Mouse (Mus musculus) kidney, adult 18-20 months (tissue): ENCODE measurements around the gene Tjp1.
A peak's percentile ranks its signal among the peaks of the same experiment; 100 is the strongest.

Source experiments
- DNase-seq: peaks from one replicate; pipeline ENCODE4 v3.0.0; 2021

Tjp1 gene

DNA sequence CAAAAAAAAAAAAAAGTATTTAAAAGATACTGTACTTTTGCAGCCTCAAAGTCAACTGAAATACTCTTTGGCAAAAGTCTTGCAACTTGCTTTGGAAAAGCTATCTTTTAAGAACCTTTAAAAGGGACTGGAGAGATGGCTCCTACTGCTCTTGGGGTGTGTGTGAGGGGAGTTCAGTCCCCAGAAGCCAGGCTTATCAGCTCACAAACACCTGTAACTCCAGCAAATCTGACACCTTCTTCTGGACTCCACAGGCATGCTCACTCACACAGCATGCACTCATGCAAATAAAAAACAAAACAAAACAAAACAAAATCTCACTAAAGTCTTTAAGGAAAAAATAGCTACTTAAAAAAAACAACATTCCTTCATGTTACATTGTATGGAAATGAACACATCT, 179.0 kb downstream of the Tjp1 start:
- DNase-seq, result no peak

DNA sequence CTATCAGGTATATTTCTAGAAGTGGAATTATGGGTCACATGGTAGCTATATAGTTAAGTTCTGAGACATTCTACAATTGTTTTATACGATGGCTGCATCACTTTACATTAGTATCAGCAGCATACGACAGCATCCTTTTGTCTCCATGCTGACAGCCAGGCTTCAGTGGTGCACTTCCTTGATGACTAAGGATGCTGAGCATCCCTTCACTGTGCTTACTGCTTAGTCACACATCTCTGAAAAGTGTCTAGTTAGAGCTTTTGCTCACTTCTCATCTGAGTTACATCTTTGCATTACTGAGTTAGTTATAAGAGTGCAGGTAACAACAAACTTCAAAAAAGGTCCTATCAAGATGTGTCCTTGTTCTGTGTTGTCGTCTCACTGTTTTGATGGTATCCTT, 182.3 kb downstream of the Tjp1 start:
- no peak for DNase-seq

DNA sequence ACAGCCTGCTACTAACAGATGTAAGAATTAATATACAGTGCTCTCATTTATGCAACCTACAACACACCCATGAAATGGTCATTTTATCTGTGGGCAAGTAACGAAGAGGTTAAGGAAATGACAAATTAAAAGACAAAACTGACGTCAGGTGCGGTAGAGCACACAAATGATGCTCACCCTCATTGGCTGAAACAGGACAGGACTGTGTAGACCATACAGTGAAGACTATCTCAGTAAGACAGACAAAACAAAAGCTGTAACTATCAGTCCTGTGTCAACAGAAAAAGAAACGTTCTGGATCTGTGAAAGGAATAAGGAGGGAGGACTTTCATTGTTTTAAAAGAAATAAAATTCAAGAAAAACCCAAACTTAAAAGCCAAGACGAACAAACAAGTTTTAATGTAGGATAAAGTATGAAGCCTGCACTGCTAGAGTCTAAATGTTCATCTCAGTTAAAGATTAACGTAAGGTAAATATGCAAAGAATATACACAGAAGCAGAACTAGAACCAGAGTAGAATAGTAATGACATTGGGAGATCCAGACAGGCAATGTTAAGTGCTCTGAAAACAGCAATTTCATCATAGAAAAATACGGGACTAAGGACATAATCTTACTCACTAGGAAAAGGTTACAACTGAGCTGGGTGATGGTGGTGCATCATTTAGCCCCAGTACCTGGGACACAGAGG, 189.9 kb downstream of the Tjp1 start:
- no peak for DNase-seq

DNA sequence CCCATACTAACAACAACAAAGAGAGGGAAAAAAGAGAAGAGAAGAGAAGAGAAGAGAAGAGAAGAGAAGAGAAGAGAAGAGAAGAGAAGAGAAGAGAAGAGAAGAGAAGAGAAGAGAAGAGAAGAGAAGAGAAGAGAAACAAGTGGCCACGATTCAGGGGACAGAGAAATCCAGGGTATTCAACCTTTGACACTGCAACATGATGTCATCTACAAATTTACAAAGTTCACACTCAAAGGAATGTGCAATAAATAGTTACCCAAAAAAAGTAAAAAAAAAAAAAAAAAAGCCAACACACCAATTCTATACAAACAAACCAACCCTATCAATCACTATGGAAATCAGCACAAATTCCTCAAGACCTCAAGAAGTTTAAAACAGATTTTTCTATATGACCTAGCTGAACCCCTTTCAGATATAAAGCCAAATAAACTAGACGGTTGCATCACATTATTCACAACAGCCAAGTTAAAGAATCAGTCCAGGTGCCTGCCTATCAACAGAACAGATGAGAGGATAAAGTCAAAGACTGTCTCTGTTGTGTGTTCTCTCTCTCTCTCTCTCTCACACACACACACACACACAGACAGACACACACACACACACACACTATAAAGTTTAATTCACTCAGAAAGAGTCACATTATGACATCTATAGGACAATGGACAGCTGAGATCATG, 194.4 kb downstream of the Tjp1 start:
- no peak for DNase-seq

DNA sequence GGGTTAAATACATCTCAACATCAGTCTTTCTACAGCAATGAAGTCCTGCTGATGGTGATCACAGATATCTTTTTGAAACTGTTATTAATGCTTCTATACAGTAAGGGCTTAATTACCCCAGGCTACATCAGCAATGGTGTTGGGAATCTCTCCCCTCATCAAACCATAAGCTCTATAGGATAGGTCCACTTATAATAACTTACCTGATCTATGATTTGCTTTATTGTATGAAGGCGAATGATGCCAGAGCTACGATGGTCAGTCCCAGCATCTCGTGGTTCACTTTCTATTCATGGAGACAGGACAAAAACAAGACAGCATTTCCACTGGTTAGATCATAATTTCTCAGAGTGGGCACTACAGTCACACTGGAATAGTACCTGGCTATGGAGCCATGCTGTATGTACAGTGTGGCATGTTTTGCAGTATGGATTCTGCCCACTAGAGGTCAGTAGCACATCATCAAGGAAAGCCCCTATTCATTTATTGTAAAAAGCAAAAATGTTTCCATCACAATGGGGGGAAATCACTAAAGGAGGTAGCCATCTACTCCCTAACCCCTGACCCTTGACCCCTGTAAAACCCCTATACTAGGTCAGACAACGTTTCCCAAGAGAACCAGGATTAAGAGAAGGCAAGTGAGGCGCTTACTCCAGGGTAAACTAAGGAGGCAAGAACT, 208.4 kb downstream of the Tjp1 start:
- peak; percentile 70 for DNase-seq

DNA sequence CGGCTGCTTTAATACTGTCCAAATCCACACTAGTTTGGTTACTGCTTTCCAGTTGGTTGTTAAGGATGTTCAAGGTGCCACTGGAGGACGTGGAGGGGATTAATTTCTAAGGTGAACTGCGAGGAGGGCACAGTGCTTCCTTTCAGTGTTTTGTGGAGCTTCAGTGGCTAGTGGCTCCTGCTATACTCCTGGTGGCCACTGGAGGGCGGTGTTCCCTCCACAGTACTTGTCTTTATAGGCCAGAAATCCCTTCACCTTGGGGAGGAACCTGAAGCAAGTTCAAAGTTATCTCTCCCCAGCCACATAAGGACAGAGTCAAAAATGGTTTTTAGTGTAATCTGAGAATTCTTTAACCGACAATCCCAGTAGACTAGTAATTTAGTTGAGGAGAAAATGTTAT, 210.2 kb downstream of the Tjp1 start:
- peak; percentile 60 for DNase-seq

DNA sequence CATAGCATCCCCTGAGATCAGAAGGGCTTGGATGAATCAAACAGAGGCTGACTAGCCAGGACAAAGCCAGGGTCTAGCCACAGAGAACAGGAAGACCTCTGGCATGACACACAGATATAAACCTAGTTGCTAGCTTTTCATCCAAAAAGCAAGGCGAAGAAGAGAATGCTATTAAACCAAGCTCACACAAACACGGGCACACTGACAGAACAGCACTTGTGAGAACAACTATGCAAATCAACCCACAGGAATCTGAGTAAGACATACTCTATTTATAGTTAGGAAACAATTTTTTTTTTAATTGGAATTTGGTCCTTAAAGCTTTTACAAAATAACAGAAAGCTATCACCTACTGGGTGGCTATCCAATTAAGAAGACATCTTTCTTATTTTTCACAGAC, 212.4 kb downstream of the Tjp1 start:
- no peak for DNase-seq

DNA sequence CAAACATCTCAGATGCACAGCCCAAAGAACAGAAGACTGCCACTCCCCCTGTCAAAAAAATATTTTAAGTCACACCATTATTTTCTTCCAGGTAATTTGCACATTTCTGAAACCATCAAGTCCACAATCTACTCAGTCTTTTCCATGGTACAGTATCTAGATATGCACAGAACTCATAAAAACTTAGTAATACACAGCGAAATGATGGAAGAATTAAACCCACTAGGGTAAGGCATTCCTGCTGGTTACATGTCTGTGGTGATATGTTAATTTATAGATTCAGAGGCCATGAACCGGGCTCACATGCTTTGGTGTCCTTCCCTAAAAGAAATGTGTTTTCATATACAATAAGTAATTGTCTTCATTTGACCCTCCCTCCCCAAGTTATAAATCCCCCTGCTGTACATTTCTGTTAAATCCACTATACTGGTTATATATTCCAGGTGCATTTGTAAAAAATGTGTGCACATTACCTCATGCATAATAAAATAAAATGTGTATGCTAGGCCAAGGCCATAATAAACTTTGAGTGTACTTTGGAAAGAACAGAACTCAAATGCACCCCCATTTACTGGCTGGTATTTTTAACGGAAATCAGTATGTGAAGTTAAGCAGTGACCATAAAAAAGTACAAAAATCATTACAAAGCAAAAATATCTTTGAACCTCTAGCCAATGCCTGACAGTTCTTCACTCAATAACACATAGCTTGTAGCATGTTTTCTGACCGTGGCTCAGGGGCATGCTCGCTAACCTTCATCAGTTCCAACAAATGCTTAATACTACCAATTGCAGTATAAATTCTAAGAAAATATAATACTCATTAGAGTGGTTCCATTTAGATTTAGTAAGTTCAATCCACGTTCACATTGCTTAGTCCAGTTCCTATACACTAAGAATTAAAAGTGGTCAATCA, 230.6 kb downstream of the Tjp1 start:
- DNase-seq, result no peak

DNA sequence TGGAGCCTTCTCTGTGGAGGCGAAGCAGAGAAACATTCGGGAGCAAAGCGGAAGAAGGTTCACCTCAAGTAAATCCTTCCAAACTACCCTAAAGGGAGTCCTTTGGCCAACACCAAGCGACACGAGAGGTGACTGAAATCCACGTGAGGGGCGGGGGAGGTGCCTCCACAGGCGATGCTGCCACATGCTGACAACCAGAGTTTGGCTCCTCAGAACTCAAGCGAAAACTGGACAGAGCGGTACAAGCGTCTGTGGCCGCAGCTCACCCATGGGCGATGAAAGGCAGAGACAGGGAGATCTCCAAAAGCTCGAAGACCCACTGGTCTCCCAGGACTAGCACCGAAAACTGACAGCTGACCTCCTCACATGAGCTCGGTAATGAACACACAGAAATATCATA, 244.7 kb downstream of the Tjp1 start:
- DNase-seq, result no peak

DNA sequence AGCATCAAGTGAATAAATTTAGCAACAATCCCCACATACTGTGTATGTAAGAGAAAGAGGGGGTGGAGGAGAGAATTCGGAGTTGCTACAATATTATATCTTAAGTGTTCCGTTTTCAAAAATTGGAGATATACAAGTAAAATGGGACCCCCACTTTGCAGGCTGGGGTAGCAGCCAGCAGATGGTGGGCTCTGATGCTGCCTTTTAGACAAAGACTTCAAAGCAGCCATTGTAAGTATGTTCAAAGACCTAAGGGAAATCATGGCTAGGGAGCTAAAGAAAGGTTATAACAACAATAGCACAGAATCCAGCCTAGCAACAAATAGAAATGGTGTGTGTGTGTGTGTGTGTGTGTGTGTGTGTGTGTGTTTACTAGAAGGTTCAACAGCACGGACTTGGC, 245.6 kb downstream of the Tjp1 start:
- DNase-seq, result no peak

DNA sequence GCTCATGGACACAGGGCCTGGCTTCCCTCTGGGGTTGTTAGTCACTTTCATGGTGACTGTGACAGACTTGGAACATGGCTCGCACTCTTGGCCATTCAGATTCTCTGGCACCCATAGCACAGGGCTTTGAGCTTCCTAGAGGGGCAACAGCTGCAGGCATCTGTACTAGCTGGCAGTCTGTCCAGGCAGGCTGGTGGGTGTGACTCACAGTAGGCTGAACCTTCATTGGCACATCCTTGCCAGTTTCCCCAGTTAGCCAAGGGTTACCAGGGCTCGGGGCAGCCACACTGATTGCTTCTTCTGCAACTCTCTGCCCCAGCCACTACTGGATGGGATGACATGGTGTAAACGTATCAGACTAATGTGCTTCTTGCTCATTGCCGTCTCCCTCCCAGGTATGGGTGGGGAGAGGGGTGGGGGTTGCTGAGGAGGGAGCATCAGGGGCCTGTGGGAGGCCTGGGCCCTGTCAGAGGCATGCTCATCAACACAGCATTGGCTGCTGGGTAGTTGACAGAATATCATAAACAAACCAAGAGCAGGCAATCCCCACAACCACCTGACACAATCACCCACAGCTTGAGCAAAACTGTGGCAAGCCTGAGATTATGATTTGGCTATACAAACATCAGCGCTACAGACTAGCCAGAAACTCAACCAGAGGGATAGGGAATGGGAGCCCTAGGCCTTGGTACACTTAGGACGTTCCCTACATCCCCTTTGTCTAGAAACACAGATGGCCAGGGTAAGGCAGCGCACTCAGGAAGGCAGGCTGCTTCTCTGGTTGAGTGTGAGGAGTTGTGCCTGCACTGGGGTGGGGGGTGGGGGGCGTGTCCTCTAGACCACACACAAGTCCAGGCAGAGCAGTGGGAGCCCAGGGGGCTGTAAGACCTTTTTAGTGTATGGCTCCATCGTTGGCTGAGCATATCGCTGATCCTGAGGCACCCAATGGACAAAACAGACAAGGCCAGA, 246.4 kb downstream of the Tjp1 start:
- no peak for DNase-seq

DNA sequence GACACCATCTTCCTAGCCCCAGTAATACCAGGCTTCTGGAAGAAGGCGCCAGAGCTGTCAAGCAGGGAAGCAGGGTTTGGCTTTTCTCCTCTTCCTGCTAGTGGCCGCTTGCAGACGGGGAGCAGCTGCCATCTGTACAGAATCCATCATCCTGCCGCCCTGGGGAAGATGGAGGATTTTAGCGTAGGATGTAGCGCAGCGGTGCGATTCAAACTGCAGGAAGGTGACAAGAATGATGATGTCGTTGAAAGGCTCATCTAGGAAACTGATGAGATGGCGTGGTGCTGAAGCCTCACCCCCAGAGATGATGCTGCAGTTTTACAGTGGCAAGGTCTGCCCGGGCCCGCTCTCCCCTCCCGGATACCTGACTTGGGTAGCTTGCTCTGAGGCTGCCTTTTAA, 248.3 kb downstream of the Tjp1 start:
- no peak for DNase-seq

DNA sequence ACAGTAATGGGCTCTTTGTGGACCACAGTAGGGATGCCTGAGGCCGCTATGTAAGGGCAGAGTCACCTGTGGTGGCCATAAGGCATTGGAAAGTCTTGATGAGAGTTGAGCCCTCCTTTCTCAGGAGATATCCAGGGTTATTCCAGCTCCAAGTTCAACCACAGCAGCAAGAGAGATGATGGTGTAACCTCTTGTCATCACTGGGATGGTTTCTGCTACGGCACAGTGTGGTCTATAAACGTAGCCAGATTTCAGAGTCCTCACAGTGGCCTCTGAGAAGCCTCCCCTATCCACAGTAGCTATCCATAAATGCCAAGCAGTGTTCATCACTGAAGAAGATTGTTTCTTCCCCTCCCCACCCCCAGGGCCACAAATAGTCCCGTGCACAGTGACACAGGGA, 251.8 kb downstream of the Tjp1 start:
- DNase-seq, result no peak

DNA sequence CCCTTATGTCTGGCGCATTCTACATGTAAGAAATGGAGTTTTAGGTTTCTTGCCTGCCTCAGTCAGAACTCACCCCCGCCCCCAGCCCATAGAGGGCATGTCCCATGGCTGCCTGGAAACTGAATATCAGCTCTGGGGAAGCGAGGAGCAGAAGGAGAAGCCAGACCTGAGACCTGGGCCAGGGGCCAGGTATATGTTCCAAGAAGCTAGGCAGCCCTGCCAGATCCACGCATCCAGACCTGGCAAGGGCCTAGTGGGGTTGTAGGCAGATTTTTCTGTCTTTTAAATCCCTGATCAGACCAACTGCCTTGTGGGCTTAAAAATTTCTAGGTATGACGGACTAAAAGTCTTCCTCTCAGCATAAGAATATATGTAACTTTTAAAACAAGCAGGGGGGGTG, 253.4 kb downstream of the Tjp1 start:
- no peak for DNase-seq

DNA sequence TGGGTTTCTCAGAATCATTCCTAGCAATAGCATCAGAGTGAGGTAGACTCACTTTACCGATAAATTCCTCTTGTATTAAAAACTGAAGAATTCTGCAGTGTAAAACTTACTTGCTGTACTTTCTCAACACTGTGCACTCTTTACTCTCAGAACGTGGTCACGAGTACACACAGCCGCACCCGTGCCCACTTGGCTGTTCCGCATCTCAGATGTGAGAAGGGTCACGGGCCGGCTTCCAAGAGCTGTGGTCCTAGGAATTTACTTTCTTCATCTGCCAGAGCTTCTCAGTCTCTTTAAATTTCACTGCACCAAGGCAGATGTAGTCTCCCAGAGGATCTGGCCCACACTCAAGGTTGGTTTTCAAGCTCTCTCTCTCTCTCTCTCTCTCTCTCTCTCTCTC, 277.9 kb downstream of the Tjp1 start:
- no peak for DNase-seq
